Mouse (Mus musculus): Measurements from ENCODE around the gene Rassf3. TPM values are rescaled to one million over a fixed set of nuclear protein-coding genes. Genes with fewer than 3 reads are reported as not detected.

Gene Rassf3
- polyA plus RNA-seq, 1 experiment from 2014 or later: 4.6 TPM

DNA sequence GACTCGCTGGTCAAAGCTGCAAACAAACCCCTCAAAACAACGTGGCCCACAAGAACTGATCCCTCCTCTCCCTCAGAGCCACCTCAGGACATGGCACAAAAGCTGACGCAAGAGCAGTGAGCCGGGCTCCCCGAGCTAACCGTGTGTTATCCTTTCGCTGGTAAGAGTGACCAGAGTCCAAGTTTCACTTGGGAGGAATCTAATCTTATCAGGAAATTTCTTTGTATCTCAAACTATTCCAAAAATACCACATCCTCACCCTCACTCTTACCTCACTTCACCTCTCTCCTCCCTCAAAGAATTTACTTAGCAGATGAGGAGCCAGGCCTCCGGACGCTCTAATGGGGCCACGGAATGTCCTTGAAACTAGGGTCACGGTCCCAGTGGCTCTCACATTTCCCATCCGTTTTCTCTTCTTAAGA, 36.8 kb downstream of the Rassf3 start:
- no peak for ATAC-seq
- Histone ChIP-seq H3K9ac (ENCODE audit: low read depth, low read length) (no peak overlapping the region), H3K36me3 (ENCODE audit: control insufficient read depth, insufficient read depth, low read length) (no peaks in the 10 kb centered on the region), H3K27me3 (ENCODE audit: control insufficient read depth, insufficient read depth, low read depth, low read length) (no peaks in the 10 kb centered on the region), H3K4me1 (ENCODE audit: control insufficient read depth, insufficient read depth, low read length) (no peaks in the 10 kb centered on the region), H3K4me3 (ENCODE audit: low read depth, low read length) (no peak overlapping the region), H3K27ac (ENCODE audit: low read length) (no peak overlapping the region), H3K4me2 (ENCODE audit: low read length) (no peak overlapping the region), H3K9me3 (replicated peaks; ENCODE audit: control insufficient read depth, low read length, poor library complexity, severe bottlenecking) (no peaks in the 10 kb centered on the region)
- WGBS: 88% methylated on average over 12 of the region's 12 CpGs

DNA sequence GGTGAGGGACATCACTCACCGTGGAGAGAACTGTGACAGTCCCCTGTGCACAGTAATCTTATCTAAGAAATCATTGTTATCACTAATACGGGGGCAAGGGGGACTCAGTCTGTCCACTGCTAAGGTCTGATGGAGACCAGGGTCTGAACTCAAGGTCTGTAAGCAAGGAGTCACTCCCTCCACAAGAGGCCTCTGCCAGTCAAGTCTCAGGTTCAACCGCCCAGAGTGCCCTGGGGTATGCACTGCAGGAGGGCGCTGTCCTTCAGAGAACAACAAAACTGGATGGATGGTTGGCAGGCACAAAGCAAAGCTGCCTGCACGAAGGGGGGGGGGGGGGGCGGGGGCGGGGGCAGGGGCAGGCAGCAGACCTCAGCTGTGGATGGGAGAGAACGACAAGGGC, 38.0 kb downstream of the Rassf3 start:
- Histone ChIP-seq H3K27me3 (ENCODE audit: control insufficient read depth, insufficient read depth, low read depth, low read length) (no peaks in the 10 kb centered on the region), H3K27ac (ENCODE audit: low read length) (no peak overlapping the region), H3K4me1 (ENCODE audit: control insufficient read depth, insufficient read depth, low read length) (no peaks in the 10 kb centered on the region), H3K4me2 (ENCODE audit: low read length) (no peak overlapping the region), H3K4me3 (ENCODE audit: low read depth, low read length) (no peak overlapping the region), H3K9ac (ENCODE audit: low read depth, low read length) (no peak overlapping the region), H3K36me3 (ENCODE audit: control insufficient read depth, insufficient read depth, low read length) (no peaks in the 10 kb centered on the region), H3K9me3 (replicated peaks; ENCODE audit: control insufficient read depth, low read length, poor library complexity, severe bottlenecking) (no peaks in the 10 kb centered on the region)
- 67% methylated on average over 5 of the region's 8 CpGs for WGBS
- ATAC-seq: no peak

DNA sequence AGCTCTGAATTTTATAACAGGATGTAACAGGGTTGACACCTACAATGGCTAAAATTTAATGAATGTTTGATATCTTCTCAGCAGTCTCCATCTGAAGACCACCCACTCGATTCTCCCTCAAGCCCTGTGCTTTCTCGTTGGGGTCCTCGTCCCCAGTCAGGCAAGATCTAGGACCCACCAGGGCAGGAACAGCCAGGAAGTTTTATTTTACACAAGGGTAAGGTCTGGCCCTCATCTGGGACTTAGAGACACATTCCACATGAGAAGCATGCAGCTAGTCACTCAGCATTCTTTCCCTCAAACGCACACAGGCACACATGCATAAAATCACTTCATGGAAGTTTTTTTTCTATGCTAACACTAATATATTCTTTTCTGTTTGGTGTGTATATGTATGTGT, 39.5 kb downstream of the Rassf3 start:
- no peaks in the 10 kb centered on the region for H3K27me3 ChIP-seq (ENCODE audit: control insufficient read depth, insufficient read depth, low read depth, low read length)
- WGBS: 85% methylated on average over 4 of the region's 4 CpGs
- 0 out of 2 replicates have a peak, but pooled peaks cover 2% of the 10 kb centered on the region for H3K4me1 ChIP-seq (ENCODE audit: control insufficient read depth, insufficient read depth, low read length)
- no peak overlapping the region for H3K4me3 ChIP-seq (ENCODE audit: low read depth, low read length)
- no peak for ATAC-seq
- H3K36me3 ChIP-seq (ENCODE audit: control insufficient read depth, insufficient read depth, low read length): no peaks in the 10 kb centered on the region
- H3K27ac ChIP-seq (ENCODE audit: low read length): no peak overlapping the region
- H3K9me3 ChIP-seq (replicated peaks; ENCODE audit: control insufficient read depth, low read length, poor library complexity, severe bottlenecking): no peaks in the 10 kb centered on the region
- H3K4me2 ChIP-seq (ENCODE audit: low read length): no peak overlapping the region
- no peak overlapping the region for H3K9ac ChIP-seq (ENCODE audit: low read depth, low read length)

DNA sequence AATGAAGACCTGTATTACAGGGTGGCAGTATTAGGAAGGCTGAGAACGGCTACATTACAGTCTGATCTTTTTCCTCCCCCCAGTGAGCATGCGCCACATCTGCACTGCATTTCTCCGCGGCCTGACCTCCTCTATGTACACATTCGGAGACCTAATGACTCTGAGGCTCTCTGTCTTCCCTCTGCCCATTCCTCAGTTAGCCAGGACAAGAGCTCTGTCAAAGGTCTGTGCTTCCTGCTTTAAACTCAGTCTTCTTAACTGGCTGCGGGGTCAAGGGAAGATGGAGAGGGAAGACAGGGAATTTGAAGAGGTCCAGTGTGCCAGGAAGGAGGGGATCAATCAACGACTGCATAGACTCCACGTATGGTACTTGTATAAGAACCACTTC, 39.9 kb downstream of the Rassf3 start:
- WGBS: 67% methylated on average over 8 of the region's 8 CpGs
- Histone ChIP-seq H3K4me2 (ENCODE audit: low read length) (no peak overlapping the region), H3K36me3 (ENCODE audit: control insufficient read depth, insufficient read depth, low read length) (no peaks in the 10 kb centered on the region), H3K27ac (ENCODE audit: low read length) (no peak overlapping the region), H3K4me3 (ENCODE audit: low read depth, low read length) (no peak overlapping the region), H3K9ac (ENCODE audit: low read depth, low read length) (no peak overlapping the region), H3K4me1 (ENCODE audit: control insufficient read depth, insufficient read depth, low read length) (0 out of 2 replicates have a peak, but pooled peaks cover 2% of the 10 kb centered on the region), H3K9me3 (replicated peaks; ENCODE audit: control insufficient read depth, low read length, poor library complexity, severe bottlenecking) (no peaks in the 10 kb centered on the region), H3K27me3 (ENCODE audit: control insufficient read depth, insufficient read depth, low read depth, low read length) (no peaks in the 10 kb centered on the region)
- ATAC-seq: no peak

DNA sequence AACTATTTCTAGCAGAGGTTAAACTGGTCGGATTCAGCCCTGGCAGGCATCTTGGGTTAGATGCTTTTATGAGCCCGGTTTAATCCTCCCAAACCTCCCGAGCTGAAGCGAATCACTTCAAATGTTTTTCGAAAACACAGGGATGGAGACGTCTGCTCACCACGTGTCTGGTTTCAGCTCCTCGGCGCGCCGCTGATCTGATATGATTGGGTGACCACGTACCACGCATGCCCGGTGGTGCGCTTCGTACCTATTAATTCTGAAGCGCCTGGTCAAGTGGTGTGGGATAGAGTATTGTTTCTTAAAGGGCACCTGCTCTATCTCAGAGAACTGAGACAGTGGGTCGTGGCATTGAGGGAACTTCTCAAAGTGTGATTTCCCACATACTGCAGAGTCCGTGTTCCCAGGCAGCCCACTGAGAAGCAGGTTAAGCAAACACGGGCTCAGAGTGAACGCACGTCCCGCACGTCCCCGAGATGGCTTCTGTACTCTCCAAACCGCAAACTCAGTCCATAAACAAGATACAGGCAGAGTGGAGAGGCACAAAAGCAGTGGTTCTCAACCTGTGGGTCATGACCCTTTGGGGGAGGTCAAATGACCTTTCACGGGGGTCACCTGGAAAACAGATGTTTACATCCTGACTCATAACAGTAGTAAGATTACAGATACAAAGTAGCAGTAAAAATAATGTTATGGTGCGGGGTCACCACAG, 40.4 kb downstream of the Rassf3 start:
- Histone ChIP-seq H3K4me3 (ENCODE audit: low read depth, low read length) (no peak overlapping the region), H3K4me2 (ENCODE audit: low read length) (peak overlapping the region; percentile 9; the same call in 1 of the 2 replicates), H3K9ac (ENCODE audit: low read depth, low read length) (no peak overlapping the region), H3K4me1 (ENCODE audit: control insufficient read depth, insufficient read depth, low read length) (0 out of 2 replicates have a peak, but pooled peaks cover 2% of the 10 kb centered on the region), H3K9me3 (replicated peaks; ENCODE audit: control insufficient read depth, low read length, poor library complexity, severe bottlenecking) (no peaks in the 10 kb centered on the region), H3K36me3 (ENCODE audit: control insufficient read depth, insufficient read depth, low read length) (no peaks in the 10 kb centered on the region), H3K27ac (ENCODE audit: low read length) (no peak overlapping the region), H3K27me3 (ENCODE audit: control insufficient read depth, insufficient read depth, low read depth, low read length) (no peaks in the 10 kb centered on the region)
- ATAC-seq: no peak
- 71% methylated on average over 28 of the region's 28 CpGs for WGBS

DNA sequence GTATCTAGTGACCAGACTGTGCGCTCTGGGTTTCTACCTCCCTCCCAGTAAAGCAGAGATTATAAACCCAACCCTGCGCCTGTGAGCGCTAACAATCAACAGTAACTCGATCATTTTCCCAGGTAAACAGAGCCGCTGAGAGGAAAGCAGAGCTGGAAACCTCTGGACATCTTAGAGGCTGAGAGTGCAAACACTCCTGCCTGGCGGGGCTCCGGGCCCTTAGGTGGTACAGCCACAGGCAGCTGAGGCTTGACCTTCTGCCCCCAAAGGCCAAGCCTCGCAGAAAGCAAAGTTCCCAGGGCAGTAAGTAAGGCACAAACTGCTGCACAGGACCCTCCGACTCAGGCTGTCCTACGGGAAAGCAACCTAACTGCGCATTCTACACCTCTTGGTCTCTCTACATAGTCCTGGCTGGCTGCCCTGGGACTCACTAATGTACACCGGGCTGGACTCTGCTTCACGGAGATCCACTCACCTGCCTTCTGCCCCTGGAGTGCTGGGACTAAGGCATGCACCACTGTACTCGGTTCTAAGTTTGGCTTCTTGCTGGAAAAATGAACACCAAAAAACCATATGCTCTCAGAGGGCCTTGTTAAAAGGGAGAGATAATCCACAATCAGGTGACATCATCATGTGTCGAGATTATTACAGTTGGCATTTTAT, 41.6 kb downstream of the Rassf3 start:
- no peak for ATAC-seq
- Histone ChIP-seq H3K9me3 (replicated peaks; ENCODE audit: control insufficient read depth, low read length, poor library complexity, severe bottlenecking) (no peaks in the 10 kb centered on the region), H3K9ac (ENCODE audit: low read depth, low read length) (no peak overlapping the region), H3K27me3 (ENCODE audit: control insufficient read depth, insufficient read depth, low read depth, low read length) (no peaks in the 10 kb centered on the region), H3K36me3 (ENCODE audit: control insufficient read depth, insufficient read depth, low read length) (no peaks in the 10 kb centered on the region), H3K27ac (ENCODE audit: low read length) (no peak overlapping the region), H3K4me3 (ENCODE audit: low read depth, low read length) (no peak overlapping the region), H3K4me1 (ENCODE audit: control insufficient read depth, insufficient read depth, low read length) (peaks cover 6% of the 10 kb centered on the region; the same call in 1 of the 2 replicates), H3K4me2 (ENCODE audit: low read length) (no peak overlapping the region)
- whole genome bisulfite sequencing: 80% methylated on average over 15 of the region's 15 CpGs

DNA sequence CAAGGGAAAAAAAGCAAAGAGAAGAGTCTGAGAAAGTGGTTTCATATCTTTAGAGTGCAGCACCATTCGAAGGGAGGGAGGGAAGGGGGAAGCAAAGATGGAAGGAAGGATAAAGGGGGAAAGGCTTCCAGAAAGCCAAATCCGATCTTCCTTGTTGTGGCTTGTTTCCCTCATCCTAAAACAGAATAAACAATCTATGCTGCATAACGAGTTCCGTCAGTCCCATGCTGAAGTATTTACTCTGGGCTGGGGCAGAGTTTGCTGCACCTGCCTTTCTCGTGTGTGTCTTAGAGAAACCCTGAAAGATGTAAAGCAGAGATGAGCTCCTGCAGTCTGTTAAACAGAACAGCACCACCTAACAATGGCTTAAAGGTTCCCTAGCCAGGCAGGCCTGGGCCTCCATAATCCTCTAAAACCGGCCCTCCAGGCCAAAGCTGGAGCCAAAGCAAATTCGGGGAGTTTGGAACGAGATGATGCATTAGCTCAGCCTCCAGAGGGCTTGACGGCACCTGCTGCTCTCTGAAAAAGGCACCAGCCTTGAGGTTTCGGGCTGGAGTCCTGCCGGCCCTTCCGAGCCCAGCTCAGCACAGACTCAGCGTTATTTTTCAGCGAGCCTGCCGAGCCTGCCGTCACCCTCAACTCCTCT, 43.4 kb downstream of the Rassf3 start:
- Histone ChIP-seq H3K27me3 (ENCODE audit: control insufficient read depth, insufficient read depth, low read depth, low read length) (no peaks in the 10 kb centered on the region), H3K4me3 (ENCODE audit: low read depth, low read length) (no peak overlapping the region), H3K27ac (ENCODE audit: low read length) (no peak overlapping the region), H3K9ac (ENCODE audit: low read depth, low read length) (no peak overlapping the region), H3K36me3 (ENCODE audit: control insufficient read depth, insufficient read depth, low read length) (no peaks in the 10 kb centered on the region), H3K9me3 (replicated peaks; ENCODE audit: control insufficient read depth, low read length, poor library complexity, severe bottlenecking) (no peaks in the 10 kb centered on the region), H3K4me2 (ENCODE audit: low read length) (no peak overlapping the region), H3K4me1 (ENCODE audit: control insufficient read depth, insufficient read depth, low read length) (peaks cover 6% of the 10 kb centered on the region; the same call in 1 of the 2 replicates)
- WGBS: 16% methylated on average over 16 of the region's 16 CpGs
- peak; percentile 22; the same call in 1 of the 2 replicates for ATAC-seq

DNA sequence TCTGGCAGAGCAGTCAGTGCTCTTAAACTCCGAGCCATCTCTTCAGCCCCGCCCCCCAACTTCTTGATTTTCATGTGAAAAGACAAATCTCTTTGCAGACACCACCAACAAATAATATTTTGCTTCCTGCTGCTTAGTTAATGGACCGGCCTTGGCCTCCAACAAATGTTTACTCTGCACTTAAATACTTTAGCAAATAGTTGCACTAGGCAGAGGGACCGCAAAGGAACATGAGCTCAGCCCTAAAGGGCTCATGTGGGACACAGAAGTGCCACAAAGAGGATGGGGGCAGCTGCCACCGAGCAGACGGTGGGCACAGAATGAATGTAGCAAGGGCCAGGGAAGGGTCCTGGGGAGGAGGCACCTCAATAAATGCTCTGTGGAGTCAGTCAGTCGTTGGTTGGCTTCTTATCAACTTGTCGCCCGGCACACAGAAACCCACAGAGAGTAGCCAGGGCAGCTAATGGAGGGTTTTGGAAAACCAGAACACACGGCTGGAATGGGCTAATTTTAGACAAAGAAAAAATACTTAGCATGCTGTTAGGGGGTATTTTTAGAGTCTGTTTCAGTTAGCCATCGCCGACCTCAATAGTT, 44.0 kb downstream of the Rassf3 start:
- Histone ChIP-seq H3K36me3 (ENCODE audit: control insufficient read depth, insufficient read depth, low read length) (no peaks in the 10 kb centered on the region), H3K27ac (ENCODE audit: low read length) (no peak overlapping the region)
- ATAC-seq: no peak; the same call in 1 of the 2 replicates

More for the DNA sequence above, 44.0 kb downstream of the Rassf3 start:
- no peak overlapping the region for H3K4me2 ChIP-seq (ENCODE audit: low read length)
- WGBS: 45% methylated on average over 12 of the region's 12 CpGs
- no peaks in the 10 kb centered on the region for H3K9me3 ChIP-seq (replicated peaks; ENCODE audit: control insufficient read depth, low read length, poor library complexity, severe bottlenecking)
- no peaks in the 10 kb centered on the region for H3K27me3 ChIP-seq (ENCODE audit: control insufficient read depth, insufficient read depth, low read depth, low read length)
- no peak overlapping the region for H3K9ac ChIP-seq (ENCODE audit: low read depth, low read length)
- peaks cover 6% of the 10 kb centered on the region; the same call in 1 of the 2 replicates for H3K4me1 ChIP-seq (ENCODE audit: control insufficient read depth, insufficient read depth, low read length)
- no peak overlapping the region for H3K4me3 ChIP-seq (ENCODE audit: low read depth, low read length)
